Mouse (Mus musculus) c-Kit-positive CD71-positive TER-119-positive erythroid progenitor cells, embryonic 14.5 days (primary cell): ENCODE results near the gene Zcchc2.

Source experiments
- DNase-seq: peaks from one replicate; pipeline ENCODE4 v3.0.0-alpha.2; 2013; ENCODE audit warnings: low spot score

The Zcchc2 gene

DNA sequence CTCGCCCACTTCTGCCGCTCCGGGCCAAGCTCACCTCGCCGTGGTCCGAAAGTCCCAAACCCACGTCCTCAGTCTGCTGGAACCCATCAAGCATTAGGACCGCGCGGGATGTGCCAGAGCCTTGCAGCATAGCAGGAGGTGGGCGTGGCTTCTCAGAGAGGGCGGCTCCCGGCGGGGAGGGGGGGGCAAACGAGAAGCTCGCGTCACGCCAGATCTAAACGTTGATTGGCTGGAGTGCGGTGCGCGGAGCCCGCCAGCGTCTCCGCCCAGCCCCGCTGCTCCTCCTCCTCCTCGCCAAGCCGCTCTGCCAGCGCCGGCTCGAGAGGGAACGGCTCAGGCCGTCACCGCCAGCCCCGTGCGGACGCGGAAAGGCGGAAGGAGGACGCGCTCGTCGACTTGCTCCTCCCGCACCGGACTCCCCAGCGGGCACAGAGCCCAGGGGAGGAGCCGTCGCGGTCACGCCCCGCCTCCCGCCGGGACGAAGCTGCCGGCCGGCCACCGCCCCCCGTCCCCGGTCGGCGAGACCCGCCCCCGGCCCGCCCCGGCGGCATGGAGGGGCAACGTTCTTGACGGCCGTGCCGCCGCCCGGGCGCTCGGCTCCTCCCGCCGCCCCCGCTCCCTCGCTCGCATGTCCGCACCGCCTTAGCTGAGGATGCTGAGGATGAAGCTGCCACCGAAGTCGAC lies at the start of gene Zcchc2:
Gene Zcchc2 (plus strand): TSS at position 269 of the 684 bp plus-strand sequence.
- peak; percentile 95 for DNase-seq

DNA sequence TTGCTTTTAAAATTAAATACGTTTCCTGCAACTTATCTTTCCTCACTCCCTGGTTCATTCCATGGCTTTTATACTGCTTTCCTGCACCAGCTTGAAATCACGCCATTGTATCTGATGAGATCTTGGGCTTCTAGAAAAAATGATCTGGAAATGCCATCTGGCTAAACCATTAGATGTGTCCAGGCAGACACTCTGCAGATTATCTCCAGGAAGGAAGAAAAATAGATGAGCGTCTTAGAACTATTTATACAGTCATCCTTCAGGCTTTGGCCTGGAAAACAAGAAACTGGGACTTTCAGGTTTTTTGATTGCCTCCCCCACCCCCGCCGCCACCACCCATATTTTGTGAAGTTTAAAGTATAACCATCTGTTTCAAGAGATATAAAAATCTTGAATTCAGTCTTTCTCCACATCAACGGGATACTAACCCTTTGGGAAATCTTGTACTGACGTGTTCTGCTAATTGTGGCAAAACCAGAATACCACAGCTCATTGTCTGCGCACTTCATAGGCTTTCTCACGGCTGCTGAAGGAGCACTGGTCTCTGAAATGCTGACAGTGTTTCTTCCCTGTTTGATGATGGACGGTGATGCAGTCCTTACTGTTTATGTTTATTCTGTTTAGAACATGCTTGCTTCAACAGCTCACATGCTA lies 45.2 kb upstream of the Zcchc2 start:
- DNase-seq, result no peak

DNA sequence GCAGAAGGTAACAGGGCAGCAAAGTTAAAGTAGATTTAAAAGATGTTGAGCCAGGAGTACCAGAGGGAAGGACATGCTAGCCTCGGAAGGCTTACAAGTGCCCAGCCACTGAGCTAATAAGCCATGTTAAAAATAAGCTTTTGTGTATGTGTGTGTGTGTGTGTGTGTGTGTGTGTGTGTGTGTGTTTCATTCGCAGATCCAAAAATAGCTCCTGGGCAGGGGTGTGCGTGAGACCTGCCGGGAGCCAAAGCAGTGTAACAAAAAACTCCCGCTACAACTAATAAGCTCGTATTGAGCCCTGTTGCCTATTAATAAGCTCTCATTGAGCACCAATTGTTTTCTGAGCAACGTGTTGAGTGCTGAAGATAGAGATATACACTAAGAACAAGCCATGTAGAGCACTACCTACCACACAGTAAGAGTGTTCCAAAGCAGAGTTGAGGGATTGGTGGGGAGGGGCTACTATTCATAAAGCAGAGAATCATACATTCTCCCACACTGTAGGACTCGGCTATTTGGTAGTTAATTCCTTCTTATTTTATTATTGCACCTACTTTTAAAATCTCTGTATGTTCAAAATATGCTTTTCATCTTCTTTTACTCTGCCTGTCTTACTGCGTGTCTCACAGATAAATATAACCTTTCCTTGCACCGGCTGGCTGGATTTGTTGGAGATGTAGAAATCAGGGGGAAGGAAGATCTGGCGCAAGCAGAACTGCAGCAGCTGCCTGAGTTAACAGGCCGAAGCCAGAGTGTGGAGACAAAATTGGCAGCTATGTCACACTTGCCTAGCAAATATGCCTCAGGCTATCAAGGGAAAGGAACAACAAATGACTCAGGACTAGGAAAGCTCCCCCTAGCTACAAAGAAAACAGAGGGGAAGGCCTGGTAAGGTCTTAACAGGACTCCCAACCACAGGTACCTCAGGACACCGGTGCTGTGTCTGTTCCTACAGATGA lies 43.3 kb upstream of the Zcchc2 start:
- no peak for DNase-seq

DNA sequence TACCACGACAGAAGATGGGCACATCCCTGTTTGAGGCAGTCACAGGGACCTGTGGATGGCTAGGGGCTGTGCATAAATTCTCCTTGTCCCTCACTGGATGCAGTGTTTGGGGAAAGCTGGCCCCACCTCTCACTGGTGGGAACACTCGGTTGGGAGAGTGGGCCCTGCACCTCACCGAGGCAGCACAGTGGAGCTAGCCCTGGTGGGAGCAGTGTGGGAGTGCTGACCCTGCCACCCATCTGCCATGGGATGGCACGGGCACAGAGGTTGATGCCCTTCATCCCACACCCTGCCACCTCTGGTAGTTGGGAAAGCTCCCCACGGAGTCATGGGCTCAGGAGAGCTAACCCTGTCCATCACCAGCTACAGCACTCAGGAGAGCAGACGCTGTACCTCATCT lies 41.9 kb upstream of the Zcchc2 start:
- no peak for DNase-seq

DNA sequence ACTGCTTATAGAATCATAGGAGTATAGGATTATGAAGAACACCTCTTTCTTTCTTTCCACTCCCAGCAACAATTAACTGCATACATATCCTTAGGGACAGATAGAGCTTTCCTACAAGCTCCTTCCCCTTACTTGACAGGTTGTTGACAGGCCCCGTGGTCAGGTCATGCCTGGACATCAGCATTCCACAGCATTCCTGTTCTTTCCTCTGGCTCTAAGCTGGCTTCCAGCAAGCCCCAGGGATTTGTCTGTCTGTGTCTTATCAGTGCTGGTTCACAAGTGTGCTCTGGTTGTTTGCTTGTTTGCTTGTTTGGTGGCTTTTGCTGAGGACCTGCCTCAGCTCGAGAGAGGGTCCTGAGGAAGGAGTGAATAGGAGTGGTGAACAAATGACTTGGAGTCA lies 36.6 kb upstream of the Zcchc2 start:
- no peak for DNase-seq

DNA sequence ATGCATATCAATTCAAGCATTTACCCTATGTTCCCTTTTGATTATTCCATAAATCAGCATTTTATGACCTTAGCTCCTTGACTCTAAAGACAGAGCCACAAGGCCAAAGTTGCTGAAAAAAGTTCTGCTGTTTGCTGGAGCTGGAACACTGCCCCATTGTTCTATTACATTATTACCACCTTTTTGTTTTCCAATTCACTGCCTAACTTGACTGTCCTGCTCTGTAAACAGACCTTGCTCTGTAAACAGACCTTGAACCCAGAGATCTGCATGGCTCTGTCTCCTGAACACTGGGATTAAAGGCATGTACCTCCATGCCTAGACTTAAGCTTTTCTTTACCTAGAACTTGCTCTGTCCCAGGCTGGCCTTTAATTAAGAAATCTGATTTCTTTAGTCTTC lies 36.2 kb upstream of the Zcchc2 start:
- DNase-seq, result no peak

DNA sequence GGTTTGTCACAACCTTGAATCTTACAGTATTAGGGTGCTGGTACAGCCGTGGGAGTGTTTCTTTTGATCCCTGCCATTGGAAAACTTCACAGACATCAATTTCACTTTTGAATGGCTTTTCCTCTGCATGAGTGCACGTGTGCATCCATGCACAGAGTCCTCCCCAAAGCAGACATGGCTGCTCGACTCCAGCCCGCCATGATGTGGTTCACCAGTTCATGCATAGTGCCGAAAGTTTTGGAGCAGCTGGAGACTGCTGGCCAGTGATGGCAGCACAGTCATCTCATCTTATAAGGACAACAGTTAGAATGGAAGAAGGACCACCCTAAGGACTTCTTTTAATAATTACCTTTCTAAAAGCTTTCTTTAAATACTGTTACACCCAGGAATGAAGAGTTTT lies 34.1 kb upstream of the Zcchc2 start:
- DNase-seq, result no peak

DNA sequence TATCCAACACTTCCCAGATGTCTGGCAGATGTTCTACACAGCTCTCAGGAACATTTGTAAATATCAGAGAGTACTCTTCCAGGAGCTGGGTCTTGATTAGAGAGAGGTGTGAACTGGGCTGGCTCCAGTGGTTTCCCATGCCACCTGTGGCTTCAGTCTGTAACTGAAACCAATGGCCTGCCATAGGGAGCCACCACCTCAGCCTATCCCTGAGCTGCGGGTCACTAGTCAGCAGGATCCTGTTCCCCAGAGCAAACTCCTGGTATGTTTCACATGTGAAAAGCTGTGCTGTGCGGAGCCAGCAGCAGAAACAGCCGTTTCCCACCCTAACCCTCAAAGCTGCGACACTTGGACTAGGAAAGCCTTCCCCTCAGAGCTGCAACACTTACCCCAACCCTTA lies 28.7 kb upstream of the Zcchc2 start:
- DNase-seq, result no peak

DNA sequence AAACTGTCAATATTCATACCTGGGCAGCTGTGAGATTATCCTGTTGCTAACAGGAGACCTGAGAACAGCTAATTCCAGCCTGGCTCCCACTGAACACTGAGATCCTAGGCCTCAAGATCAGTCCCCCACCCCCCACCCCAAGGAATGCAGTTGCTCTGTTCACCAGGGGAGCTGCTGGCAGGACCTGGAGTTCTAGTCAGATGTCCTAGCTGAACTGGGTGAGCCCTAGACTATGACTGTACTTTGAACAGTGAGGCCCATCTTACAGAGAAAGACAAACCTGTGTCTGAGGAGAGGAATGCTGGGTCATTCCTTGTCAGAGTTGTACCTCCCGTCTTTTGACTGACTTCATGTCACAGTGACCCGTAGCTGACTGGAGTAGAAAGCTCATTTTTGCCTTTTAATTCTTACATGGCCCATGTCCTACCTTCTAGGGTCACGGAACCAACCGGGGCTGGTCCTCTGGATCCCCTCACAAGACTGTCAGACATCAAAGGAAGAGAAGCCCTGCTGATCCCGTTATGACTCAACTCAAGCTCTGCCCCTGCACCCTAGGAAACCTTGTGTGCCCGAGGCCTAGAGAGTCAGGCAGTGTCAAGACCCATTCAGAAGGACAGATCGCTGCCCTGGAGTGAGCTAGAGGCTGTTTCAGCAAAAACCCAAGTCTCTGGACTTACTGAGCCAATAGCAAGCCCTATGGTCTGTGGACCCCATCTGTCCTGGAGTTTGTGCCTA lies 28.0 kb upstream of the Zcchc2 start:
- DNase-seq, result no peak

DNA sequence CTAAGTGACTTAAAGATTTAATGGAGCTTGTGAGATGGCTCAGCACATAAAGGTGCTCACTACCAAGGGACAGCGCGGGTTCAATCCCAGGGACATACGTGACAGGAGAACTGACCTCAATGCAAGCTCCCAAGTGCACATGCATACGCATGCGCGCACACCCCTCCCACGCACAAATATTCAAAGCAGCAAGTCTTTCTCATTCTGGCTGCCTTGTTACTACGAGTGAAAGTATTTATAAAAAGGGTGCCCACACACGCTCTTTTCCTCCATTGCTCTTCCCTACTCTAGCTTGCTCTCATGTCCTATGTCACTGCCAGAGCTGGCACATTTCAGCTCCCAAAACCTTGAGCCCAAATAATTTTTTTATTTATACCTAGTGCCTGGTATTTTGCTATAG lies 27.4 kb upstream of the Zcchc2 start:
- no peak for DNase-seq

DNA sequence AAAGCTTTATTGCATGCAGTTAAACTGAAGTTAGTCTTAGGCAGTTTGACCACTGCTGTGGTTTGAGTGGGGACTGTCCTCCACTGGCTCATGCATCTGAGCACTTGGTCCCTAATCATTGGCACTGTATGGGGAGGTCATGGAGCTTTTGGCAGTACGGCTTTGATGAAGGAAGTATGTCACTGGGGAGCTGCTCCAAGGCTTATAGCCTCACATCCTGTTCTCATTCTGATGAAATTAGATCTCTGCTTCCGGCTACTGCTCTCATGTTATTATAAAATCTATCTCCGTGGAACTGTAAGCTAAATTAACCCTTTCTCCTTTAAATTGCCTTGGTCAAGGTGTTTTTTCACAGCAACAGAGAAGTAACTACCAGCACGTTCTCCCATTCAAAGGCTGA lies 25.7 kb upstream of the Zcchc2 start:
- no peak for DNase-seq

DNA sequence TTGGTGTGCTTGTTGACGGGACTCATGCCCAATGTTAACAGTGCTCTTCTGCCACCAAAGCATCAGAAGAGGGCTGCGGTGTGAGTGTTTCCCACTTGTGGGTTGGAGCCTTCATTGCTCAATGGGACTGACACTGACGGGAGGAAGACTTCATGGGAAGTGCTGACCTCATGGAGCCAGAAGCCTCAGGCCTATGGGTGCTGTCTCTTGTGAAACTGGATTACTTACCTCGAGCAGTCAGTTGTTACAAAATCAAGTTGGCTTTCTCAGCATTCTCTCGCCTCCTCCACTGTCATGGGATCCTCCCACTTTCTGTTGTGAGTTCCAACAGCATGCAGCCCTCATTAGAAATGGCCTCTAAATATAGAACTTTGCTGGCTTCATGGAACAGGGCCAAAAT lies 25.0 kb upstream of the Zcchc2 start:
- no peak for DNase-seq

DNA sequence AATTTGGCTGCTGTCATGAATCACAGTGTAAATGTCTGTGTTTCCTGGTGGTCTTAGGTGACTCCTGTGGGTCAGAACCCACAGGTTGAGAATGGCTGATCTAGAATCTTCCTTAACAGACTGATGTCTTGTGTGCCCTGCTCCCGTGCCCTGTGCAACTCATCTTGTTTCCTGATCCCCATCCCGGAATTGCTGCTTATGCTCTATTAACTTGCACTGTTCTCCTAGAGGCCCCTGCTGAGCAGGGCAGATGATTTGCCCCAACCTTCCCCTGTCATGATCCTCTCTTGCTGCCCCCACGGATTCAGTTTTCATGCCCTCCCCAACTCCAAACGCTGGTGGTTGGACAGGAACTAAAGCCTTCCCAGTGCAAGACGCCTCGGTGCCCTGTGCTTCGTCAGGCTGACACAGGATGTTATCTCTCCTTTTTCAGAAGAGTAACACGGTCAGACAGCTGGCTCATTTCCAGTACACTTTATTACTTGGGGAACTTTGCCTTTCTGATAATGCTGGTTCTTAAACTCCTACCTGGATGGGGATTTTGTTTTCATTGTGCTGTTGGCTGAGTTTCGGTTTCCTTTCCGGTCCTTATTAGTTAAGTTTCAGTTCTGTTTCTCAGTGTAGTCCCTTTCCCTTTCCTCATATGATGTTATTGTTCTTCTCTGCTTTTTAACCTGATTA lies 18.6 kb upstream of the Zcchc2 start:
- DNase-seq, result no peak

DNA sequence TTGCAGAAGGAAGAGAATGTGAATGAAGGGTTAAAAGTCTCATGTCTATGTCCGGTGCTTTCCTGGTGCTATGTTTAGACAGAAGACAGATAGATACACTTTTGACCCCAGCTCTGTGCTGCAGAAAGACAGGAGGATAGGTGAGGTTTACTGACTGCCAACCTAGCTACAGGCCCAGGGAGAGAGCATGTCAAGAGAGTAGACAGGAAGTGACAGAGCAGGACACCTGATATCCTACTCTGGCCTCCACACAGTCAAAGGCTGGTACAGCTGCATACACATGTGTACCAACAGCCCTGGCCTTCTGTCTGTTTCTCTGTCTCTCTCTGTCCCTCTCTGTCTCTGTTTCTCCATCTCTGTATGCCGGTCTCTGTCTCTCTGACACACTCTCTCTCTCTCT lies 16.2 kb upstream of the Zcchc2 start:
- DNase-seq, result no peak

DNA sequence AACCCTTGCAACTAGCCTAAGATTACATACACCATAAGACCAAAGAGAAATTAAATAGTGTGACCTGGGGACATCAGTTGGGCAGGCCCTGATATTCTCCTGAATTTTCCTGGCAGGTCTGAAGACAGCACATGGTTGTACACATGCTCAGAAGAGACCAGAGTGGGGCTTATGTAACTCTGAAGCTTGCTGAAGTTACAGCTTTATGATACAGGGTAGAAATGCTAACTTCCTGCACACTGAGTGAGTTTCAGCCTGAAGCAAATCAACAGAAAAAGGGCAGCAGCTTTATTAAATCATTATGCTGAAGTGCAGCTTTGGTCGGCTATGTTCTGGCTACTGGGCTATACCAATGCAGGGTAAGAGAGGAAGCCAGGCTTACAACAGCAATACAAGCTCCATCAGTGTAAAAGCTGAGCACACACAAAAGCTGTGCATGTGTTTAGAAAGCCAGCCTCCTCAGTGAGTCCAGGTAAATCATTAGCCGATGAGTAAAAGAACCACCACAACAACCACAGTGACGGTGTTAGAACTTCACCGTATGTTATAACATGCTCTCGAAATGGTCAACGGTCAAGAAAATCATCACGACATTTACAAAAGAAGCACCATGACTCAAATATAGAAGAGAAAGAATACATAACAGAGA lies 12.6 kb upstream of the Zcchc2 start:
- no peak for DNase-seq

DNA sequence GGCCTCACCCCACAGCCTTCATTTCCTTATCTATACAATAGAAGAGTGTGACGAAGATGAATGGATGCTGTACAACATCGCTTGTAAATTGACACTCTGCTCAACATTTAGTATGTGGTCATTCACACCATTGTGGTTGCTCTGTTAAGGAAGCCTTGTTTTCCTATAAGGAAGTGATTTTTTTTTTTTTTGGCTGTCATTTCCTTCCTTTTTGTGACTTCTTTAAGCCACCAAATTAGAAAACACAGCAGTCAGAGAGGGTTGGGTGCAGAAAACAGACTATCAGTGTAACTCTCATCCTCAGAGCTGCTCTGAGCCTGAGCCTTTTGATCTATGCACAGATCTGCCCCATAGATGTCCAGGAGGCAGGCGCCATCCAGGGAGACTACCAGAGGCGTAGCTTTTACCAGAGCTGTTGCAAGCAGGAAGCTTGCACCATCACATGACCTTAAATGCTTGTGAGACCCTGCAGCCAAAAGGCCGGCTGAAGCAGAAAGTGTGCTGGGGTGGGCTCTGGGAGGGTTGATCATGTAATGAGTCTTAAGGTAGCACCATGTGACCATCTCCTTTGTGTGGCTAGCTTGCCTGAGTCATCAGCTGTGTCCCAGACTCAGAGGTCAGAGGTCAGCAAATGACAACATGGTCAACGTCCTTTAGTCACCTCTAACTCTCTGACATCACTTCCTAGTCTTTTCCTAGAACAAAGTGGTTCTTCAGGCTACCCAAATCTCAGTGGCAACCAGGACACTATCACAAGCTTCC lies 9.2 kb upstream of the Zcchc2 start:
- no peak for DNase-seq

DNA sequence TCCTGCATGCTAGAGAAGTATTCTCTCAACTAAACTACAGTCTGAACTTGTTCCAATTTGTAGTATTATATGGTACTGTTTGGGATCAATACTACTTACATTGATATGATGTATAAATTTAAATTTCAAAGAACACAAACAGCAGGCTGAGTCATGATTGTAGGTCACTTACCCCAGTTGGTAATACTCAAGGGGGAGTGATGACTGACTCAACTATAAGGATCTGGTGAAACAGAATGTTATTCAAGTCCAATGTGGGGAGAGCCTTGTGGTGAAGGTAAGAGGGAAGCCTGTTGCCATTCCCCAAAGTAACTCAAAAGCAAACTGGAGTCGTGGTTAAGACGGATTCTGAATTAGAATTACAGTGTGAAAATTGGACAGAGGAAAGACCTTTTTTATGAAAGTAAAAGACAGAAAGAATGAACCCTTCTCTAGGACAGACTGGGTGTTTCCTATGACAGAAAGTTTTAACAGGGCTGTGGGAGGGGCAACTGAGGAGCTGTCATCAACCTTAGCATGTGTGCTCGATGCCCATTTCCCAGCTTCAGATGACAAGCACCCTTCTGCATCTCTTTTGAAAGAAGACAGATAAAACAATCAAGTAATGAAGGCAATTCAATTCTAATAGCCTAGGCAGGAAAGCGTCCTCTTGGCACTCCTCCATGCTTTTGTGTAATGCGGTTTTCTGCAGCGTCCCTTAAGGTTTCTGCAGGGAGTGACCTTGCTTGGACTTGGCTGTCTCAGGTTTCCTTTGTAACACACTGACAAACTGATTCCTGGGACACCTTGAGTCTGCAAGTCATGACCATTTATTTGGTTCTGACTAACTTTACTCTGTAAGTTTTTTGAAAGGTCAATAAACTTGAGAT lies 7.5 kb upstream of the Zcchc2 start:
- DNase-seq, result no peak

DNA sequence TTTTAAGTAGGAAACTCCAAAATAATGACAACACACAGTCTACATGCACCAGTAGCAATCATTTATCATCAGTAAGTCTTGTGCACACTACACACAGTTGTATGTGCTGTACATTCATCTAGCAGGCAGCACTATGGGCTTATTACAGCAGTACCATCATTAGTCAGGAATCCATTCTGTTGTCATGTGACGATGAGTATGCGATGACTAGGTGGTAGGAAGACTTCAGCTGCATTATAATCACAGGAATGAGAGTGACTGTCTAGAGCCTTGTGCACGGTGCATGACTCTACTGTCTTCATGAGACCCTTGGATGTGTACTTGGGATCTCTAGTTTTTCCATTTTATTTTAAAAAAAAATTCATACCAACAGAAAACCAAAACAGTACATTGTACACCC lies 6.0 kb upstream of the Zcchc2 start:
- no peak for DNase-seq

DNA sequence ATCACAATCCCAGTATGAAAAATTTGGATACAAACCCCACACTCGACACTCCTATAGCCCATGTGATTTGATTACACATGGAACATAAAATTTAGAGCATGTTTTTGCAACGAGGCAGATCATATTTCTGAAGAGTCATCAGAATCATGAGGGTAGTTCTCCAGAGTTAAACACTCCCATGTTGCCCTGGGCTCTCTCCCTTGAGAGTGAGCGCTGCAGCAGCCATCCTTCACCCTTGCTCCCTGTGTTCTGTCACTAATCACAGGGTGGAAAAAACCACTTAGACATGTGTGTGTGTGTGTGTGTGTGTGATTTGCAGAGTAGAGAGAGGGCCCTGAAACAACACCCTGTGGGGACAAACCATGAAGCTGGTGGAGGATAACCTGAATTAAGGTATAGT lies 2.0 kb upstream of the Zcchc2 start:
- no peak for DNase-seq
